Mouse (Mus musculus): ENCODE results near the gene Spata17. TPM values are rescaled to one million over a fixed set of nuclear protein-coding genes. Genes with fewer than 3 reads are reported as not detected.

Spata17 gene
- polyA plus RNA-seq, 1 experiment from 2014 or later = 0.33 TPM

DNA sequence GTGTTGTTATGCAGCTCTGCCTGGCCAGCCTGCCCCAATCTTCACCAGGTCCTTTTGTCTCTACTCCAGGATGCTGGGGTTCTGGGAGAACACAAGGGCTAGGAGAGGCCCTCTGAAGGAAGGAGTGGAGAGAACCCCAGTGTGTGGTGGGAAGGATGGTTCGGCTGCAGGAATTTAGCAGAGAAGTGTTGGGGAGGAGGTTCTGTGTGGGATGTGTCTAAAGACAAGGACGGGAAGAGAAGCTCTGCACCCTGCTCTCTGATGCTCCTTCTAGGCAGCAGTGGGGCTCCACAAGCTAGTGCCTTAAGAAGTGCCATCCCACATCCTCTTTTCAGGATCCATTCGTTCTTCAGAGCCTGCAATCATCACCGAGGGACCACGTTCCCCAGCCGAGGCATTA, 129.2 kb downstream of the Spata17 start:
- H3K27me3 ChIP-seq = no peaks in the 10 kb centered on the region
- no peak overlapping the region for H3K27ac ChIP-seq (replicated peaks)
- no peaks in the 10 kb centered on the region for H3K9me3 ChIP-seq (replicated peaks)
- 39% methylated on average over 6 of the region's 6 CpGs for WGBS (ENCODE audit: insufficient replicate concordance)
- no peak overlapping the region for H3K4me2 ChIP-seq
- no peak overlapping the region for H3K4me3 ChIP-seq (replicated peaks)
- no peaks in the 10 kb centered on the region for H3K36me3 ChIP-seq (replicated peaks)
- ATAC-seq (ENCODE audit: insufficient read depth) = no peak
- no peak overlapping the region for H3K9ac ChIP-seq
- no peaks in the 10 kb centered on the region for H3K4me1 ChIP-seq (replicated peaks)

DNA sequence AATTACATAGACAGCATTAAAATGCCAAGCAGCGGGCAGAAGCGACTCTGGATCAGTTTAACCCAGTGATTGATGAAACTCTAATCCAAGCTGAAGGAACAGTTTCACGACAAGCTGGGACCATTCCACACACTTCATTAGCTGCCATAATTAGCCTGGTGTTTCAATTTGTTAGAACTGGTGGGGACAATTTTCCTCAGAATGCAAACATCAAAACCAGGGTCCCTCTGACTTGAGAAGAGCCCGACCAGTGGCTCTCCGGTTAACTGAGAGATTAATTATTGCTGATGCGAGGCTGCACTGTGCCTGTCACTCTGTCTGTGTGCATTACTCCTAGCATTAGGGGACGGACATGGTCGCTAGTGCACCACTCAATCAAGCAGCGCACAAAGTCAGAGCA, 137.9 kb downstream of the Spata17 start:
- Histone ChIP-seq H3K9me3 (replicated peaks) (no peaks in the 10 kb centered on the region), H3K27me3 (no peaks in the 10 kb centered on the region), H3K4me3 (replicated peaks) (no peak overlapping the region), H3K27ac (replicated peaks) (no peak overlapping the region), H3K36me3 (replicated peaks) (no peaks in the 10 kb centered on the region), H3K4me2 (no peak overlapping the region), H3K9ac (no peak overlapping the region), H3K4me1 (replicated peaks) (no peaks in the 10 kb centered on the region)
- no peak for ATAC-seq (ENCODE audit: insufficient read depth)
- WGBS (ENCODE audit: insufficient replicate concordance) = 65% methylated on average over 9 of the region's 9 CpGs

DNA sequence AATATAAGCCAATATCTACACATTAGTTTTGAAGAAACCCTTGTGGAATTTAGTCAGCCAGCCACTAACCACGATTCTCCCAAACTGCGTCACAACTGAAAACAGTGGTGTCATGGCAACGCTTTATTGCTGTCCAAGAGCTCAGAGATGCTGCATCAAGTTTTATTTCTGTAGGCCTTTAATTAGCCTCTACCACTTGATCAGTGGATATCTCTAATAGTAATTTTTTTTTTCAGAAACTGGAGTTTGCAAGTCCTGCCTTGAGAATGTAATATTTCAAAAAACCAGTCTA, 138.3 kb downstream of the Spata17 start:
- H3K27ac ChIP-seq (replicated peaks) = no peak overlapping the region
- H3K4me3 ChIP-seq (replicated peaks) = no peak overlapping the region
- 57% methylated on average over 3 of the region's 3 CpGs for WGBS (ENCODE audit: insufficient replicate concordance)
- H3K9ac ChIP-seq = no peak overlapping the region
- H3K27me3 ChIP-seq = no peaks in the 10 kb centered on the region
- no peaks in the 10 kb centered on the region for H3K9me3 ChIP-seq (replicated peaks)
- no peak overlapping the region for H3K4me2 ChIP-seq
- no peak for ATAC-seq (ENCODE audit: insufficient read depth)
- no peaks in the 10 kb centered on the region for H3K4me1 ChIP-seq (replicated peaks)
- no peaks in the 10 kb centered on the region for H3K36me3 ChIP-seq (replicated peaks)

DNA sequence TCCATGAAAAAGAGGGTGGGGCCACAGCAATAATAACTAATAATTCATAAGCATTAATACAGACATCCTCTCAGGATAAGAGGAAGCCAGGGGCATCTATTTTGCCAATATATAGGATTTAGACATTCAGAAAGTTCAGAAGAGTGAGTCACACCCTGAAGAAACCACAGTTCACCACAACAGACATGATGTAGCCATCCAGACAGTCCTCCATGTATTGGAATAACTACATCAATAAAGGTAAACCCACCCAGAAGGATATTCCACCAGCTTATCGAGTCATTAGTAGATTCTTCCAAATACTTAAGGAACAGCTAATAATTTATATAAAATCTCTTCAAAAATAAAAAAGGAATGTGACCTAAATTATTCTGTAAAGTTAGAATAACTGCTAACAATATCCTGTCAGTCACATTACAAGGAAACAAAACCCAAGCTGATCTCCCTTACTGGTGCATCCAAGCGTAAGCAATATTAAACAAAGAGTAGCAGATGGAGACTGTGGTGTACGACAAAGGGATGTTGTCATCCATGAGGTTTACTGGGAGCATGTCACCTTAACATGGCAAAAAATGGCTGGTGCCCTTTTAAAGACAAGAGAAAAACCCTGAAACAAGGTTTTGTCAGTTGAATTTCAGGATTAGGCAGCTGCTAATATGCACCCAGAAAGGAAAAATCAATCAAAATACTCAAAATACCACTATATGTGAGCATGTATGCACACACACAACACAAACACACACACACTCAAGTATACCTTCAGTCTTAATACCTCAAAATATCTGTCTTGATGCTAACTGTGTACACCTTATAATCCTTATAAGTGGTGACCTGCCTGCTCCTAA, 138.8 kb downstream of the Spata17 start:
- Histone ChIP-seq H3K27ac (replicated peaks) (no peak overlapping the region), H3K27me3 (no peaks in the 10 kb centered on the region), H3K36me3 (replicated peaks) (no peaks in the 10 kb centered on the region), H3K4me1 (replicated peaks) (no peaks in the 10 kb centered on the region), H3K9me3 (replicated peaks) (no peaks in the 10 kb centered on the region), H3K4me2 (no peak overlapping the region), H3K9ac (no peak overlapping the region), H3K4me3 (replicated peaks) (no peak overlapping the region)
- 61% methylated on average over 3 of the region's 3 CpGs for whole genome bisulfite sequencing (ENCODE audit: insufficient replicate concordance)
- ATAC-seq (ENCODE audit: insufficient read depth) = no peak

DNA sequence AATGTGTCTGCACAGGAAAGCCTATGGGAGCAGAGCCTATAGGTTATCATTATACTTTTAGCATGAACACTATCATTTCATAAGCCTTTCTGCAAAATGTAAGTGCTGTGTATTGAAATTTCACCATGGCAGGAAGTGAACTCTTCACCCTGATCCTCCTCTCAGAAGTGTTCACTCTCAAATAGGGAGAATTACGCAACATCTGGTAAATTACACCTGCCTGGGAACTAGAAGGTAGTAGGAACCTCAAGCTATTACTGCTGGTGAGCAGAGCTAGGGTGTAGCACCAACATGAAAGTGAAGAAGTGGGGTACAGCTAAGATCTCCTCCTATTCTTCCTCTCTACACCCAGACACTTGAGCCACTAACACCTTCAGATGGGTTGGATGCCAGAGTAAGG, 155.4 kb downstream of the Spata17 start:
- Histone ChIP-seq H3K4me3 (replicated peaks) (no peak overlapping the region), H3K4me2 (no peak overlapping the region), H3K9me3 (replicated peaks) (no peaks in the 10 kb centered on the region), H3K27me3 (no peaks in the 10 kb centered on the region), H3K9ac (no peak overlapping the region), H3K36me3 (replicated peaks) (no peaks in the 10 kb centered on the region), H3K27ac (replicated peaks) (no peak overlapping the region), H3K4me1 (replicated peaks) (no peaks in the 10 kb centered on the region)
- 60% methylated on average over 1 of the region's 1 CpGs for WGBS (ENCODE audit: insufficient replicate concordance)
- no peak for ATAC-seq (ENCODE audit: insufficient read depth)

DNA sequence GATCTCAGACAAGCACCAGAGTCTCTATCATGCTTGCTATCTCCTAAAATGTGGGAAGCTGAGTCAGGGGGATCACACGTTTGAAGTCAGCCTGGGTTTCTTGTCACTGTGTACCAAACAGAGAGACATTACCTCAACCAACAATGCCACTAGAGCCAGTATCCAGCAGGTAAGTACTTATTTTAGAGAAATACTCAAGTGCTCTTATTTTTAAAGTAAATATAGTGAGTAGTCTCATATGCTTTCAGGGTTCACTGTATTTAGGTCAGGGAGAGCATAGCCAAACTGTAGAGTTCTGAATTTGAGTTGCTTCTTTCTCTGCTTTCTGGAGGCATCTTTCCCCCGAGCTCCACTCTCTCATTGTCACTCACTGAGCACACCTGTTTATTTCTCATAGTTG, 160.9 kb downstream of the Spata17 start:
- H3K36me3 ChIP-seq (replicated peaks) = no peaks in the 10 kb centered on the region
- H3K9me3 ChIP-seq (replicated peaks) = no peaks in the 10 kb centered on the region
- 56% methylated on average over 2 of the region's 2 CpGs for WGBS (ENCODE audit: insufficient replicate concordance)
- H3K4me1 ChIP-seq (replicated peaks) = no peaks in the 10 kb centered on the region
- H3K27me3 ChIP-seq = no peaks in the 10 kb centered on the region
- H3K27ac ChIP-seq (replicated peaks) = no peak overlapping the region
- no peak for ATAC-seq (ENCODE audit: insufficient read depth)
- H3K9ac ChIP-seq = no peak overlapping the region
- H3K4me2 ChIP-seq = no peak overlapping the region
- H3K4me3 ChIP-seq (replicated peaks) = no peak overlapping the region

DNA sequence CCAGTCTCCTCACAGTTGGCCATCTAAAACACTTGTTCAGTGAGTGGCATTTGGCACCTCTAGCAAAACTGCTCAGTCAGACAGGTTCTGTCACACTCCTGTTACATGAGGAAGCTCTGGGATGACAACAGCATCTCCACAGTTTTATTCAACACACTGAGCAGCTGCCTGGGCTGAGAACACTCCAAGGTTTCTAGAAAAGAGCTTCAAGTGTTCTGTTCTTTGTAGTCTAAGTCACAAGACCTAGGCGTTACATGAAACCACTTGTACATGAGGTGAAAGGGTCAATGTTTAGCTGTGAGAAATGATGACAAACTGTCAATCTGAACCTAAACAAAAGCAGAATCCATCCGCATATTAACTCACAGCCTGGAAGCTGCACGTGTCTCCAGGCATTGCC, 161.4 kb downstream of the Spata17 start:
- no peaks in the 10 kb centered on the region for H3K4me1 ChIP-seq (replicated peaks)
- no peak for ATAC-seq (ENCODE audit: insufficient read depth)
- H3K27ac ChIP-seq (replicated peaks) = no peak overlapping the region
- no peak overlapping the region for H3K4me3 ChIP-seq (replicated peaks)
- H3K36me3 ChIP-seq (replicated peaks) = no peaks in the 10 kb centered on the region
- no peaks in the 10 kb centered on the region for H3K27me3 ChIP-seq
- H3K9ac ChIP-seq = no peak overlapping the region
- no peaks in the 10 kb centered on the region for H3K9me3 ChIP-seq (replicated peaks)
- 63% methylated on average over 3 of the region's 3 CpGs for WGBS (ENCODE audit: insufficient replicate concordance)
- H3K4me2 ChIP-seq = no peak overlapping the region

DNA sequence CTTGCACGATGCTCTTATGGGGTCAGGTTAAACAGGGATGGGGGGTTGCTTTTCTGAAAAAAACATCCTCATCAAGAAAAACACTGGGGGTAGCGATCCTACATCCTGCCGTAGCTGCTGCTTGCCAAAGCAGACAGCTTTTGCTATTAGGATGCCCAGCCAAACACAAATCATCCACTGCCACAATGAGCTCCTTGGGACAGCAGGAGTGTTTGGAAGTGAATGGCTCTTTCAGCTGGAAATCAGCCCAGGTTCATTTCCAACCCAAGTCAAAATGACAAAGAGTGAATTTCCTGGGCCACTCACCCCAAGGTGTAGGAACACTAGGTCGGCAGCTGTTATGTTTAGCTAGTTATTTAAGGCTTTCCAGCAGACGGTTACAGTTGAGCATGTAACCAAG, 162.7 kb downstream of the Spata17 start:
- no peak for ATAC-seq (ENCODE audit: insufficient read depth)
- Histone ChIP-seq H3K9ac (no peak overlapping the region), H3K27ac (replicated peaks) (no peak overlapping the region), H3K4me1 (replicated peaks) (no peaks in the 10 kb centered on the region), H3K27me3 (no peaks in the 10 kb centered on the region), H3K4me2 (no peak overlapping the region), H3K36me3 (replicated peaks) (no peaks in the 10 kb centered on the region), H3K4me3 (replicated peaks) (no peak overlapping the region), H3K9me3 (replicated peaks) (no peaks in the 10 kb centered on the region)
- WGBS (ENCODE audit: insufficient replicate concordance) = 65% methylated on average over 5 of the region's 5 CpGs

DNA sequence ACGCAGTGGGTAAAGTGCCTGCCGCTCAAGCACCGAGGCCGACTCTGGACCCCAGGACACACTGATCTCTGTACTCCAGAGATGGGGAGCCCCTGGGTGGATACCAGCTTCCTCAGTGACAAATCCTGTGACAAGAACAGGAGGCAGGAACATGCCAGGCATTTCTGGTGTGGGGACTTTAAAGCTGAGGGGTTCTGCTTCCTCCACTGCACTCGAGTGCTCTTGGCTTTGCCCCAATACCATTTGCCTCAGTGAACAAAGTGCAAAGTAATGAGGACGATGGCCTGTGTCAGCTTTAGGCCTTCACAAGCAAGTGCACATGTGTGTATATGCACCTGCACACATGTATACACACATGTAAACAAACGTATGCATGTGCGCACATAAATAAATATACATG, 164.0 kb downstream of the Spata17 start:
- Histone ChIP-seq H3K9me3 (replicated peaks) (no peaks in the 10 kb centered on the region), H3K36me3 (replicated peaks) (no peaks in the 10 kb centered on the region), H3K9ac (no peak overlapping the region), H3K4me2 (no peak overlapping the region), H3K4me1 (replicated peaks) (no peaks in the 10 kb centered on the region), H3K27me3 (no peaks in the 10 kb centered on the region), H3K27ac (replicated peaks) (no peak overlapping the region), H3K4me3 (replicated peaks) (no peak overlapping the region)
- ATAC-seq (ENCODE audit: insufficient read depth) = no peak
- 72% methylated on average over 8 of the region's 8 CpGs for WGBS (ENCODE audit: insufficient replicate concordance)

DNA sequence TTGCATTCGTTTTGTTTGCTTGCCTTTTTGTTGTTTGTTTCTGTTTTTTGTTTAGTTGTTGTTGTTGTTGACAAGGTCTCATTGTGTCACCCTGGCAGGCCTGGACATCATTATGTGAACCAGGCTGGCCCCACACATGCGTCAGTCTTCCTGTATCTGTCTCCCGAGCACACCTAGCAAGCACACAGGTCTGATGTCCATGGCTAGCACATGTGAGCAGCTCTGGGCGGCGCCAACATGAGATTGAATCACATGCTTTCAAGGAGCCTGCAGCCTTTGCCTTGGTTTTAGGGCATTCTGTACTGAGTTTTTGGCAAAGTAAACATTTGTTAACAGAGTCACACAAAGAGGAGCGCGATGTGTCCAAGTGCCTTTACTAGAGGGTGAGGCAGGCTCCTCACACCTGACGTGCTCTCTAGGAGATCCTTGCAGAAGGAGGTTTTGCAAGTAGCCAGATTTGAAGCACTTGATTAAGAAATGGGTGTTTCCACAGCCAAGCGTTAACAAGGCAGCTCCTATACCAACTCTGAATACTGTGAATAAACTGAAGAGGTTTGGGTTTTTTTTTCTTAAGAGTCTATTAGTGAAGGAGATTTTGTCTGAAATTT, 166.5 kb downstream of the Spata17 start:
- Histone ChIP-seq H3K36me3 (replicated peaks) (no peaks in the 10 kb centered on the region), H3K4me2 (no peak overlapping the region), H3K9me3 (replicated peaks) (no peaks in the 10 kb centered on the region), H3K27ac (replicated peaks) (no peak overlapping the region), H3K4me3 (replicated peaks) (no peak overlapping the region), H3K4me1 (replicated peaks) (no peaks in the 10 kb centered on the region), H3K27me3 (no peaks in the 10 kb centered on the region), H3K9ac (no peak overlapping the region)
- 72% methylated on average over 9 of the region's 9 CpGs for WGBS (ENCODE audit: insufficient replicate concordance)
- ATAC-seq (ENCODE audit: insufficient read depth) = no peak

DNA sequence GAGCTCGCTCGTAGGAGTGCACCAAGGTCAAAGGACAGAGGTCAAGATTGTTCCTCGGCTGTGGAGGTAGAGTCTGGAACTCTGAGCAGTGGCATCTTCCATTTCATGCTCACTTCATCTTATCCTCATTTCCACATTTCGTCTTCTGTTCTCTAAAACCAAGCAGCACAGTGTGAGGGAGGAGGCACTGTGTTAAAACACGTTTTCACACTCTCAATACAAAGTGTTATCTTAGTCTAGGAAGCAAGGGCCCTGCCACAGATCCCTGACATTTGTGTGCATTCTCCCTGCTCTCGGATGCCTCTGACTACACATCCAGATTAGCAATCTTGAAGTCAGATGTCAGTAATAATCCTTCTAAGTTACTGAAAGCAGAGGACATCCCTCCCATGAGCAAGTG, 170.5 kb downstream of the Spata17 start:
- 39% methylated on average over 6 of the region's 6 CpGs for WGBS (ENCODE audit: insufficient replicate concordance)
- H3K4me3 ChIP-seq (replicated peaks) = no peak overlapping the region
- H3K4me2 ChIP-seq = no peak overlapping the region
- H3K27ac ChIP-seq (replicated peaks) = no peak overlapping the region
- H3K9ac ChIP-seq = no peak overlapping the region
- no peaks in the 10 kb centered on the region for H3K4me1 ChIP-seq (replicated peaks)
- H3K9me3 ChIP-seq (replicated peaks) = no peaks in the 10 kb centered on the region
- no peak for ATAC-seq (ENCODE audit: insufficient read depth)
- H3K27me3 ChIP-seq = no peaks in the 10 kb centered on the region
- no peaks in the 10 kb centered on the region for H3K36me3 ChIP-seq (replicated peaks)

DNA sequence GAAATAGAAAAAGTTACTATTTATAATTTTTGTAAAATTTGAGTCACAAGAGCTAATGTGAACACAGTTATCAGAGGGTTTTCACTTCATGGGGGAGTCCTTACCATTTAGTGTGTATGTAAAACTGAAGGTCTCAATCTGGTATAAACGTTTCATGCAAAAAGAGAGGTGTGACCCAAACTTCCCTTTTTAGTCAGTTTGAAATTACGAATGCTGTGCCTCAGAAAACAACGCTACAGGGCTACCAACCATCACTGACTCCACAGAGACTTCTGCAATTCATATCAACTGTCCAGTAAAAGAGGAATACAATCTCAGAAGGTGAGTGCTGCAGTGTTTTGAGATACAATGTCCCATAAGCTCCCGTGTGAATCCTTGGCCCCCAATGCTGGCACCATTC, 175.5 kb downstream of the Spata17 start:
- ATAC-seq (ENCODE audit: insufficient read depth) = no peak

More for the DNA sequence above, 175.5 kb downstream of the Spata17 start:
- H3K4me3 ChIP-seq (replicated peaks) = no peak overlapping the region
- H3K27me3 ChIP-seq = no peaks in the 10 kb centered on the region
- no peaks in the 10 kb centered on the region for H3K4me1 ChIP-seq (replicated peaks)
- H3K27ac ChIP-seq (replicated peaks) = no peak overlapping the region
- H3K9me3 ChIP-seq (replicated peaks) = no peaks in the 10 kb centered on the region
- no peak overlapping the region for H3K9ac ChIP-seq
- H3K36me3 ChIP-seq (replicated peaks) = no peaks in the 10 kb centered on the region
- no peak overlapping the region for H3K4me2 ChIP-seq
- 22% methylated on average over 4 of the region's 4 CpGs for WGBS (ENCODE audit: insufficient replicate concordance)

Measured in liver, embryonic 15.5 days (tissue).